Mouse (Mus musculus): ENCODE results near the gene Sash1. TPM values are rescaled to one million over a fixed set of nuclear protein-coding genes. Genes with fewer than 3 reads are reported as not detected.

The Sash1 gene
- polyA plus RNA-seq (2015; fragmentation: Nextera tagmentation; extraction: Ambion mirVana): 4.6 and 5.4 TPM in 2 replicates

DNA sequence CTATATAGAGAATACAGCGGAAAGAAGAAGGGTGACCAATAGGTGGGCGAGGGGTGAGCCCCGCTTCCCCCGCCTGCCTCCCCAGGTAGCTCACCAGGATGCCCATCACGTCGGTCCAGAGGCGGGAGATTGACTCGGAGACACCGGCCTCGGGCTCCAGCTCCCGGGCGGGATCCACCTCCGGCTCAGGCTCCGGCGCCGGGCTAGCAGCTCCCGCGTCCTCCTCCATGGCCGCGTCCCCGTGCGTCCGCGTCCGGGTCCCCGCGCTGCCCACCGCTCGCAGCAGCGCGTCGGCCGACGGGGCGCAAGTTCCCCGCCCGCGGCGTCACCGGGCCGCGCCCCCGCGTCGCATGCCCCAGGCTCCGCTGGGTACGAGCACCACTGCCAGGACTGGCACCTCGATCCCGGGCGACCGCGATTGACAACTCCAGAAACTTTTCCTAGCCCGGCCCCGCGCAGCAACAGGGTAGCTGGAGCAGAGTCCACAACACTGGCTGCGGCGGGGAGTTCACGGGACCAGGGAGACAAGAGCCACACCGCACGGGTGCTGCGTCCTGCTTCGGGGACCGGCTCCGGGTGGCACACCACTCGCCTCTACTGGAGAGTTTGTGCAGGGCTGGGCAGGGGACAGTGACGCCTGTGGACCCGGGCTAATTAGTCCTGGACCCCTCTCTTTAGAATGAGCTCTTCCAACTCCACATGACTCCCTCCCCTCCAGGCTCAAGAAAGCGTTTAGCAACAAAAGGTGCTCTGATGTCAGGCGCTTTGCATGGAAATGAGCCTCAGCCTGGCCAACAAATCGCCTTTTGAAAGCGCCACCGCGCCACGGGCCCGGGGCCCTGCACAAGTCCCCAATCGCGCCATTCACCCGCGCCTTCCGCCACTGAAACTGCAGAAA lies at the start of gene Sash1:
Gene Sash1, minus strand, starts transcription at position 441 of the 898 bp plus-strand sequence.

Data from skeletal muscle tissue, postnatal 0 days (tissue).